Mouse (Mus musculus): ENCODE results near the gene Mgat1. TPM values are rescaled to one million over a fixed set of nuclear protein-coding genes. Genes with fewer than 3 reads are reported as not detected.

The Mgat1 gene
- polyA plus RNA-seq, 1 experiment from 2014 or later: 34.3 TPM

GRCm38 (mm10) chr11:49246523-49246922 is 2.5 kb downstream of the Mgat1 start:
- Histone ChIP-seq H3K4me1 (ENCODE audit: control insufficient read depth, insufficient read depth, low read length) (peaks cover 43% of the 10 kb centered on the region), H3K36me3 (ENCODE audit: control insufficient read depth, insufficient read depth, low read length) (no peaks in the 10 kb centered on the region), H3K27ac (ENCODE audit: low read length) (no peak overlapping the region), H3K4me2 (ENCODE audit: low read length) (no peak overlapping the region), H3K9ac (ENCODE audit: low read depth, low read length) (peak overlapping the region; percentile 25; the same call in 1 of the 2 replicates), H3K27me3 (ENCODE audit: control insufficient read depth, insufficient read depth, low read depth, low read length) (no peaks in the 10 kb centered on the region), H3K9me3 (replicated peaks; ENCODE audit: control insufficient read depth, low read length, poor library complexity, severe bottlenecking) (no peaks in the 10 kb centered on the region), H3K4me3 (ENCODE audit: low read depth, low read length) (no peak overlapping the region)
- WGBS: 94% methylated on average over 4 of the region's 4 CpGs
- no peak for ATAC-seq

GRCm38 (mm10) chr11:49247255-49247654 is 3.3 kb downstream of the Mgat1 start:
- no peak overlapping the region for H3K4me3 ChIP-seq (ENCODE audit: low read depth, low read length)
- H3K27ac ChIP-seq (ENCODE audit: low read length): no peak overlapping the region
- H3K36me3 ChIP-seq (ENCODE audit: control insufficient read depth, insufficient read depth, low read length): no peaks in the 10 kb centered on the region
- no peaks in the 10 kb centered on the region for H3K27me3 ChIP-seq (ENCODE audit: control insufficient read depth, insufficient read depth, low read depth, low read length)
- H3K9ac ChIP-seq (ENCODE audit: low read depth, low read length): peak overlapping the region; percentile 25; the same call in 1 of the 2 replicates
- no peak for ATAC-seq
- WGBS: 85% methylated on average over 2 of the region's 2 CpGs
- H3K4me1 ChIP-seq (ENCODE audit: control insufficient read depth, insufficient read depth, low read length): peaks cover 43% of the 10 kb centered on the region
- no peak overlapping the region for H3K4me2 ChIP-seq (ENCODE audit: low read length)
- H3K9me3 ChIP-seq (replicated peaks; ENCODE audit: control insufficient read depth, low read length, poor library complexity, severe bottlenecking): no peaks in the 10 kb centered on the region

GRCm38 (mm10) chr11:49248226-49248973 is 4.4 kb downstream of the Mgat1 start:
- H3K4me1 ChIP-seq (ENCODE audit: control insufficient read depth, insufficient read depth, low read length): peaks cover 39% of the 10 kb centered on the region
- H3K4me2 ChIP-seq (ENCODE audit: low read length): no peak overlapping the region
- no peaks in the 10 kb centered on the region for H3K36me3 ChIP-seq (ENCODE audit: control insufficient read depth, insufficient read depth, low read length)
- H3K27me3 ChIP-seq (ENCODE audit: control insufficient read depth, insufficient read depth, low read depth, low read length): no peaks in the 10 kb centered on the region
- WGBS: 56% methylated on average over 6 of the region's 6 CpGs
- H3K27ac ChIP-seq (ENCODE audit: low read length): no peak overlapping the region
- no peak overlapping the region for H3K4me3 ChIP-seq (ENCODE audit: low read depth, low read length)
- no peaks in the 10 kb centered on the region for H3K9me3 ChIP-seq (replicated peaks; ENCODE audit: control insufficient read depth, low read length, poor library complexity, severe bottlenecking)
- no peak for ATAC-seq
- no peak overlapping the region; the same call in 1 of the 2 replicates for H3K9ac ChIP-seq (ENCODE audit: low read depth, low read length)

GRCm38 (mm10) chr11:49248974-49249700 is 5.1 kb downstream of the Mgat1 start:
- ATAC-seq: no peak
- H3K36me3 ChIP-seq (ENCODE audit: control insufficient read depth, insufficient read depth, low read length): 0 out of 2 replicates have a peak, but pooled peaks cover 2% of the 10 kb centered on the region
- H3K4me3 ChIP-seq (ENCODE audit: low read depth, low read length): no peak overlapping the region
- H3K4me1 ChIP-seq (ENCODE audit: control insufficient read depth, insufficient read depth, low read length): peaks cover 39% of the 10 kb centered on the region
- no peak overlapping the region for H3K4me2 ChIP-seq (ENCODE audit: low read length)
- no peak overlapping the region for H3K27ac ChIP-seq (ENCODE audit: low read length)
- no peaks in the 10 kb centered on the region for H3K27me3 ChIP-seq (ENCODE audit: control insufficient read depth, insufficient read depth, low read depth, low read length)
- H3K9me3 ChIP-seq (replicated peaks; ENCODE audit: control insufficient read depth, low read length, poor library complexity, severe bottlenecking): no peaks in the 10 kb centered on the region
- no peak overlapping the region for H3K9ac ChIP-seq (ENCODE audit: low read depth, low read length)
- WGBS: 68% methylated on average over 6 of the region's 6 CpGs

GRCm38 (mm10) chr11:49249811-49250421 is 5.9 kb downstream of the Mgat1 start:
- peaks cover 34% of the 10 kb centered on the region for H3K4me1 ChIP-seq (ENCODE audit: control insufficient read depth, insufficient read depth, low read length)
- H3K9ac ChIP-seq (ENCODE audit: low read depth, low read length): peak overlapping the region; percentile 82
- ATAC-seq: no peak
- no peaks in the 10 kb centered on the region for H3K27me3 ChIP-seq (ENCODE audit: control insufficient read depth, insufficient read depth, low read depth, low read length)
- H3K27ac ChIP-seq (ENCODE audit: low read length): 0 out of 2 replicates have a peak overlapping the region, but pooled peaks have one; percentile 60
- no peaks in the 10 kb centered on the region for H3K9me3 ChIP-seq (replicated peaks; ENCODE audit: control insufficient read depth, low read length, poor library complexity, severe bottlenecking)
- peaks cover 2% of the 10 kb centered on the region; the same call in 1 of the 2 replicates for H3K36me3 ChIP-seq (ENCODE audit: control insufficient read depth, insufficient read depth, low read length)
- WGBS: 35% methylated on average over 10 of the region's 10 CpGs
- peak overlapping the region; percentile 60 for H3K4me3 ChIP-seq (ENCODE audit: low read depth, low read length)
- H3K4me2 ChIP-seq (ENCODE audit: low read length): peak overlapping the region; percentile 95

GRCm38 (mm10) chr11:49250422-49251379 is 6.7 kb downstream of the Mgat1 start:
- Histone ChIP-seq H3K9ac (ENCODE audit: low read depth, low read length) (peak overlapping the region; percentile 82), H3K9me3 (replicated peaks; ENCODE audit: control insufficient read depth, low read length, poor library complexity, severe bottlenecking) (no peaks in the 10 kb centered on the region), H3K36me3 (ENCODE audit: control insufficient read depth, insufficient read depth, low read length) (peaks cover 2% of the 10 kb centered on the region; the same call in 1 of the 2 replicates), H3K4me3 (ENCODE audit: low read depth, low read length) (peak overlapping the region; percentile 60), H3K4me2 (ENCODE audit: low read length) (peak overlapping the region; percentile 95), H3K27ac (ENCODE audit: low read length) (peak overlapping the region; percentile 60), H3K27me3 (ENCODE audit: control insufficient read depth, insufficient read depth, low read depth, low read length) (no peaks in the 10 kb centered on the region), H3K4me1 (ENCODE audit: control insufficient read depth, insufficient read depth, low read length) (peaks cover 27% of the 10 kb centered on the region)
- peak; percentile 88 for ATAC-seq
- WGBS: 2% methylated on average over 41 of the region's 45 CpGs

GRCm38 (mm10) chr11:49251380-49251761 is 7.4 kb downstream of the Mgat1 start:
- H3K27ac ChIP-seq (ENCODE audit: low read length): no peak overlapping the region
- H3K9ac ChIP-seq (ENCODE audit: low read depth, low read length): no peak overlapping the region
- H3K4me2 ChIP-seq (ENCODE audit: low read length): peak overlapping the region; percentile 95
- no peaks in the 10 kb centered on the region for H3K9me3 ChIP-seq (replicated peaks; ENCODE audit: control insufficient read depth, low read length, poor library complexity, severe bottlenecking)
- 77% methylated on average over 7 of the region's 7 CpGs for WGBS
- peaks cover 2% of the 10 kb centered on the region; the same call in 1 of the 2 replicates for H3K36me3 ChIP-seq (ENCODE audit: control insufficient read depth, insufficient read depth, low read length)
- ATAC-seq: no peak
- no peak overlapping the region for H3K4me3 ChIP-seq (ENCODE audit: low read depth, low read length)
- H3K4me1 ChIP-seq (ENCODE audit: control insufficient read depth, insufficient read depth, low read length): peaks cover 21% of the 10 kb centered on the region
- H3K27me3 ChIP-seq (ENCODE audit: control insufficient read depth, insufficient read depth, low read depth, low read length): no peaks in the 10 kb centered on the region

- H3K27ac ChIP-seq (ENCODE audit: low read length): no peak overlapping the region
- H3K4me2 ChIP-seq (ENCODE audit: low read length): no peak overlapping the region
- WGBS: 94% methylated on average over 5 of the region's 5 CpGs
- H3K9ac ChIP-seq (ENCODE audit: low read depth, low read length): no peak overlapping the region
- H3K4me3 ChIP-seq (ENCODE audit: low read depth, low read length): no peak overlapping the region
- H3K36me3 ChIP-seq (ENCODE audit: control insufficient read depth, insufficient read depth, low read length): peaks cover 2% of the 10 kb centered on the region; the same call in 1 of the 2 replicates
- no peak for ATAC-seq
- H3K27me3 ChIP-seq (ENCODE audit: control insufficient read depth, insufficient read depth, low read depth, low read length): no peaks in the 10 kb centered on the region
- H3K9me3 ChIP-seq (replicated peaks; ENCODE audit: control insufficient read depth, low read length, poor library complexity, severe bottlenecking): no peaks in the 10 kb centered on the region
- peaks cover 17% of the 10 kb centered on the region for H3K4me1 ChIP-seq (ENCODE audit: control insufficient read depth, insufficient read depth, low read length)
Observed at GRCm38 (mm10) chr11:49252048-49252447, 8.1 kb downstream of the Mgat1 start.
